Mouse (Mus musculus): ENCODE measurements at regions not wholly inside any gene's neighbourhood (a gene's known extent, or its start where the extent isn't known, plus 50 kb on each side); places are given as distances from the start of the nearest gene placed in this dataset.

- TF ChIP-seq CTCF (IDR thresholded peaks at IDR 0.05; ENCODE audit: extremely low read depth, insufficient read length, insufficient replicate concordance, low read depth, low read length) (no peak), POLR2A (IDR thresholded peaks at IDR 0.05; ENCODE audit: low read depth, low read length) (no peak)
Measured at GRCm38 (mm10) chrX:14601916-14602315, 391.0 kb downstream of the H2al1n start.
